Comparison of ENCODE assay signal across 9 mouse cellular contexts in the genomic region with DNA sequence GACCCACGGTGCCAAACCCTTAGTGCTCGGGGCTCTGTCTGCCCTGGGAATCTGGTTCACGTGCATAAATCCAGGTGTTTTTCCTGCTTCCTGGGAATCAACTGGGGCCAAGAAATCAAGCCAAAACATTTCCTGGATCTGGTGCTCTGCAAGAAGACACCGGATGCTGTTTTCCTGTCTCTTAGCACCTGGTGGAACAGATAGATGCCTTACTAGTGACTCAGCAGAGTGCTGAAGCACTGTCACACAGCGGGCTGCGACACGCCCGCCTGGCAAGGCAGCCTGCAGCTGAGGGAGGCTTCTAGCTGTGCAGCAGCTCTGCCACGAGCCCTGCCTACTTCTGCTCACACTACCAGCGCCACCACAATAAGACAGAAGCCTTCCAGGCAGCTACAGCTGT. TPM values are rescaled to one million over a fixed set of nuclear protein-coding genes. Genes with fewer than 3 reads are reported as not detected.
DNase-seq lines count a peak whose midpoint lies in the region; ATAC-seq lines count a peak whose summit lies in the region.
"Had no signal": no experiment of that assay in that cellular context is flagged by ENCODE, and none has a peak within 500 bp of the region (broad histone marks: within the 10 kb centered on the region; RNA-seq: fewer than 3 reads in every experiment).

No protein-coding gene starts in this region.

- H3K4me3 ChIP-seq in kidney, embryonic 16.5 days (ENCODE audit: low read length): no peak overlapping the region

- H3K4me2 ChIP-seq in kidney, embryonic 16.5 days (replicated peaks; ENCODE audit: low read depth, low read length): no peak overlapping the region

- peaks cover 68% of the 10 kb centered on the region for H3K36me3 ChIP-seq in kidney, embryonic 16.5 days (ENCODE audit: insufficient read depth, low read length)

- H3K9me3 ChIP-seq in kidney, embryonic 16.5 days (ENCODE audit: low read length): no peaks in the 10 kb centered on the region

- ATAC-seq in kidney, embryonic 16.5 days (ENCODE audit: low FRiP score, low TSS enrichment): peak; percentile 51; the same call in 1 of the 2 replicates
- ATAC-seq in activated CD4-positive, CD25-positive, alpha-beta regulatory T cell, adult 4 months: no peak

- intact Hi-C loops in left cerebral cortex, postnatal 4 days (cut with DNase I): no loop called here

- H3K4me1 ChIP-seq in kidney, embryonic 16.5 days (ENCODE audit: insufficient read depth, low read length): no peaks in the 10 kb centered on the region

- H3K27me3 ChIP-seq in kidney, embryonic 16.5 days (ENCODE audit: insufficient read depth, low read length): no peaks in the 10 kb centered on the region

- no peak overlapping the region for H3K27ac ChIP-seq in kidney, embryonic 16.5 days (ENCODE audit: low read length)

- no peak overlapping the region for H3K9ac ChIP-seq in kidney, embryonic 16.5 days (replicated peaks; ENCODE audit: low read length)

- peak; percentile 51 for DNase-seq in left cerebral cortex, adult 11 months (ENCODE audit: low spot score)
- no peak for DNase-seq in left cerebral cortex, postnatal 4 days
- DNase-seq in ZHBTc4 (ENCODE audit: low read depth, low spot score): peak; percentile 51
- DNase-seq in right cerebral cortex, adult 2 months (ENCODE audit: low spot score in 2 of 2): peak; percentile 62 to 66
- DNase-seq in cerebellum, adult 11-12 months: no peak
- DNase-seq in adrenal gland, adult 8-10 months: no peak

- WGBS in kidney, embryonic 16.5 days: 73% methylated on average over 10 of the region's 10 CpGs

RNA-seq across cellular contexts. Expression of gene Cwc15, which starts 59.0 kb away (rescaled TPM):
- 10 to 100 TPM; 80.9 to 86.5 TPM for total RNA-seq in left cerebral cortex, postnatal 4 days (2021)
- polyA plus RNA-seq in kidney, embryonic 16.5 days (2015; fragmentation: Nextera tagmentation; extraction: Ambion mirVana): 153 TPM in 2 replicates
- polyA plus RNA-seq in activated CD4-positive, CD25-positive, alpha-beta regulatory T cell, adult 4 months (2017; shearing (Covaris generic)): 100 to 1,000 TPM; 232 to 234 TPM
- total RNA-seq in adrenal gland, adult 8-10 months (2022): 100 to 1,000 TPM; 111 to 117 (median 112) TPM

RNA-seq across cellular contexts. Expression of gene Kdm4d, which starts 59.1 kb away (rescaled TPM):
- total RNA-seq in left cerebral cortex, postnatal 4 days (2021): 1 to 10 TPM; 1.2 to 1.8 TPM
- polyA plus RNA-seq in kidney, embryonic 16.5 days (2015; fragmentation: Nextera tagmentation; extraction: Ambion mirVana): 0.47 and 0.55 TPM in 2 replicates
- polyA plus RNA-seq in activated CD4-positive, CD25-positive, alpha-beta regulatory T cell, adult 4 months (2017; shearing (Covaris generic)): 1 to 10 TPM; 1.8 to 2.7 TPM
- under 1 TPM; 0.35 to 0.45 (median 0.40) TPM for total RNA-seq in adrenal gland, adult 8-10 months (2022)
- polyA plus RNA-seq: large intestine, adult 2 months had no signal

Comparison
In these comparisons a context has a peak if more than half of its experiments do, and no peak if none do; other contexts are left out.
1. DNase-seq: peak in left cerebral cortex, adult 11 months (single experiment), ZHBTc4 (single experiment) and right cerebral cortex, adult 2 months (2 of 2); none in left cerebral cortex, postnatal 4 days (single experiment), cerebellum, adult 11-12 months (single experiment) and adrenal gland, adult 8-10 months (single experiment).